Mouse (Mus musculus) lung, adult 2 months (tissue): ENCODE data around the gene Car14.

Experiments
- CTCF ChIP-seq: fragments of 200-500 bp; IDR thresholded peaks from 2 replicates; pipeline ENCODE4 v1.5.1; 2011; ENCODE audit warnings: mild to moderate bottlenecking, low read length, control low read depth; ENCODE audit not compliant: insufficient read depth
- POLR2A ChIP-seq: fragments of 200-500 bp; IDR thresholded peaks from 2 replicates; pipeline ENCODE4 v1.6.1; 2011; ENCODE audit warnings: low read depth, mild to moderate bottlenecking, control low read depth, low read length, borderline replicate concordance; ENCODE audit errors: extremely low read depth

DNA sequence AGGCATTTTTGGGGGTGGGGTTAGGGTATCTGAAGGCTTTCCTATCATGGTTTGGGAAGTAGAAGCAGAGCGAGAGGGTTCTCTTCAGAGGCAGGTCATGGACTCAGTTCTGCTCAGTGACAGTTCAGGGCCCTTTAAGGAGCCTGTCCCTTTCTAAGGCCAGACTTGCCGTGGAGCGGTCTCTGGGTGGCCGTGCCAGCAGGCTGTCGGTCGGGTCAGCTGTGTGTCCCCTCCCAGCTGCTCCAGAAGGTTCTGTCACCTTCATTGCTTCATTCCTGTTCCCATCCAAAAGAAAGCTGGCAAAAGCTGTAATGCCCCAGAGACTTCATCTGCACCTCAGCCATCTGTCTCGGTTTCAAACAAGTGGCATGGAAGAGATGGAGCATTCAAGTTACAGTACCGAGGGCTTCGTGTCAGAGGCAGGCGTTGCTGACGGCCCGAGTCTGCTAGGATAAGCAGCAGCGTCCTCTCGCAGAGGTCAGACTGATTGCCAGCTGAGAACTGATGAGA lies 41.3 kb upstream of the Car14 start:
- no peak for TF ChIP-seq POLR2A
- TF ChIP-seq CTCF: no peak
